Mouse (Mus musculus) CH12.LX (cell line): ENCODE results near the gene Gm43552. TPM values are rescaled to one million over a fixed set of nuclear protein-coding genes. Genes with fewer than 3 reads are reported as not detected.

Experiments used
- DNase-seq: peaks from one replicate; pipeline ENCODE4 v3.0.0-alpha.2; 2013; ENCODE audit errors: extremely low read depth
- H3K27ac ChIP-seq: 2 replicates; pipeline ENCODE4 v1.5.1; 2012; ENCODE audit warnings: low read depth, mild to moderate bottlenecking, control low read depth, moderate library complexity; ENCODE audit not compliant: insufficient read depth
- H3K27me3 ChIP-seq: replicated peaks from 2 replicates; pipeline ENCODE3; 2012; ENCODE audit warnings: inconsistent platforms
- H3K36me3 ChIP-seq, 2 experiments: replicated peaks in 1 of 2; 2 replicates each; pipeline versions ENCODE3 to v1.6.1; 2012; ENCODE audit warnings: inconsistent platforms in 1 of 2, low read length in 1 of 2, mild to moderate bottlenecking in 1 of 2, mixed read lengths in 1 of 2, moderate library complexity in 1 of 2; ENCODE audit not compliant: control insufficient read depth in 1 of 2, insufficient read depth in 1 of 2
- H3K4me1 ChIP-seq, 2 experiments: 2 replicates each; pipeline ENCODE4 v1.6.1; 2012; ENCODE audit warnings: inconsistent platforms in 1 of 2, moderate library complexity in 1 of 2; ENCODE audit not compliant: insufficient read depth in 2 of 2, control insufficient read depth in 1 of 2
- H3K4me2 ChIP-seq: 2 replicates; pipeline ENCODE4 v1.6.1; 2012; ENCODE audit warnings: low read depth, mild to moderate bottlenecking, control low read depth; ENCODE audit not compliant: poor library complexity, insufficient read depth, severe bottlenecking
- H3K4me3 ChIP-seq, 3 experiments: fragments of 150-350 bp in 1 of 3; sonication (generic) in 1 of 3; replicated peaks in 1 of 3; 2 replicates each; pipeline versions ENCODE3 to v1.5.1; 2011 to 2012; ENCODE audit warnings: low read depth in 2 of 3, low read length in 2 of 3, mild to moderate bottlenecking in 2 of 3, moderate library complexity in 2 of 3, control low read depth in 1 of 3, improper control_type of control experiment in 1 of 3, inconsistent platforms in 1 of 3, mixed read lengths in 1 of 3; ENCODE audit not compliant: poor library complexity in 1 of 3
- H3K79me2 ChIP-seq: replicated peaks from 2 replicates; pipeline ENCODE4 v1.6.1; 2012; ENCODE audit warnings: mild to moderate bottlenecking, moderate library complexity; ENCODE audit not compliant: control insufficient read depth, poor library complexity, insufficient read depth, severe bottlenecking; ENCODE audit errors: extremely low read depth
- H3K9ac ChIP-seq: 2 replicates; pipeline ENCODE4 v1.6.1; 2012; ENCODE audit warnings: low read depth, mild to moderate bottlenecking, control low read depth, moderate library complexity; ENCODE audit not compliant: insufficient read depth
- H3K9me3 ChIP-seq: replicated peaks from 2 replicates; pipeline ENCODE3; 2012; ENCODE audit warnings: low read length, inconsistent platforms, mixed read lengths
- E2F4 ChIP-seq: IDR thresholded peaks from 2 replicates; pipeline ENCODE4 v1.6.1; 2011; ENCODE audit warnings: low read depth, low read length, improper control_type of control experiment; ENCODE audit not compliant: insufficient replicate concordance
- EP300 ChIP-seq: IDR thresholded peaks from 2 replicates; pipeline ENCODE4 v1.6.1; 2011; ENCODE audit warnings: low read length, improper control_type of control experiment
- ETS1 ChIP-seq: conservative IDR thresholded peaks from 2 replicates; pipeline ENCODE4 v1.6.1; 2012; ENCODE audit warnings: low read depth, mild to moderate bottlenecking, inconsistent platforms, low read length, improper control_type of control experiment, moderate library complexity
- IRF4 ChIP-seq: IDR thresholded peaks from 2 replicates; pipeline ENCODE4 v1.6.1; 2014; ENCODE audit warnings: low read depth, mild to moderate bottlenecking, inconsistent platforms, low read length, improper control_type of control experiment
- JUN ChIP-seq: IDR thresholded peaks from 2 replicates; pipeline ENCODE4 v1.6.1; 2011; ENCODE audit warnings: low read depth, mild to moderate bottlenecking, low read length, improper control_type of control experiment, moderate library complexity; ENCODE audit not compliant: insufficient read depth
- JUND ChIP-seq: conservative IDR thresholded peaks from 2 replicates; pipeline ENCODE4 v1.6.1; 2011; ENCODE audit warnings: low read depth, low read length, improper control_type of control experiment
- KAT2A ChIP-seq: IDR thresholded peaks from 2 replicates; pipeline ENCODE4 v1.6.1; 2012; ENCODE audit warnings: low read length, improper control_type of control experiment, inconsistent platforms; ENCODE audit not compliant: insufficient replicate concordance
- MAX ChIP-seq: IDR thresholded peaks from 2 replicates; pipeline ENCODE4 v1.6.1; 2011; ENCODE audit warnings: low read length, improper control_type of control experiment
- MYC ChIP-seq: IDR thresholded peaks from 2 replicates; pipeline ENCODE4 v1.6.1; 2011; ENCODE audit warnings: low read depth, mild to moderate bottlenecking, improper control_type of control experiment, low read length
- NRF1 ChIP-seq: IDR thresholded peaks from 2 replicates; pipeline ENCODE4 v1.6.1; 2014; ENCODE audit warnings: low read depth, mild to moderate bottlenecking, inconsistent platforms, low read length, improper control_type of control experiment, moderate library complexity
- PAX5 ChIP-seq: IDR thresholded peaks from 2 replicates; pipeline ENCODE4 v1.6.1; 2012; ENCODE audit warnings: low read length, inconsistent platforms, mixed read lengths
- TBP ChIP-seq: conservative IDR thresholded peaks from 2 replicates; pipeline ENCODE4 v1.6.1; 2011; ENCODE audit warnings: low read depth, low read length, improper control_type of control experiment
- USF2 ChIP-seq: conservative IDR thresholded peaks from 2 replicates; pipeline ENCODE4 v1.6.1; 2011; ENCODE audit warnings: low read depth, low read length, improper control_type of control experiment
- ZMIZ1 ChIP-seq: IDR thresholded peaks from 2 replicates; pipeline ENCODE4 v1.6.1; 2012; ENCODE audit warnings: low read depth, mild to moderate bottlenecking, inconsistent platforms, low read length, improper control_type of control experiment
- ZNF384 ChIP-seq: IDR thresholded peaks from 2 replicates; pipeline ENCODE4 v1.6.1; 2012; ENCODE audit warnings: low read depth, low read length, improper control_type of control experiment, inconsistent platforms
- dilution Hi-C: fragments of 300-500 bp; cut with MboI; formaldehyde crosslinking; loops from 2 replicates; pipeline ENCODE4 v1.14.3; 2020; ENCODE audit warnings: low sequenced_read_pairs; ENCODE audit not compliant: extremely low pct_unique_long_range_greater_than_20kb, extremely low pct_ligation_motif_present
- in situ Hi-C: fragments of 300-500 bp; cut with MboI; formaldehyde crosslinking; loops from 3 replicates; pipeline ENCODE4 v1.14.3; 2019; ENCODE audit warnings: low sequenced_read_pairs, low pct_ligation_motif_present, low pct_unique_long_range_greater_than_20kb, mixed read lengths
- polyA plus RNA-seq: library from polyadenylated mRNA; unstranded; fragments of >175 nt; gene quantifications from 2 replicates; pipeline ENCODE4 v1.2.1, GENCODE M21; 2012; ENCODE audit warnings: low read depth; ENCODE audit not compliant: insufficient read length
- total RNA-seq, 2 experiments: library from RNA; depleted of rRNA; stranded (reverse); fragments of 300-350 nt in 1 of 2; fragments of >200 nt in 1 of 2; gene quantifications; 2 replicates each; pipeline ENCODE4 v1.2.3; 2012 to 2014

Gm43552 gene
- total and polyA plus RNA-seq, 3 experiments: 2.1 TPM; not detected in 2

DNA sequence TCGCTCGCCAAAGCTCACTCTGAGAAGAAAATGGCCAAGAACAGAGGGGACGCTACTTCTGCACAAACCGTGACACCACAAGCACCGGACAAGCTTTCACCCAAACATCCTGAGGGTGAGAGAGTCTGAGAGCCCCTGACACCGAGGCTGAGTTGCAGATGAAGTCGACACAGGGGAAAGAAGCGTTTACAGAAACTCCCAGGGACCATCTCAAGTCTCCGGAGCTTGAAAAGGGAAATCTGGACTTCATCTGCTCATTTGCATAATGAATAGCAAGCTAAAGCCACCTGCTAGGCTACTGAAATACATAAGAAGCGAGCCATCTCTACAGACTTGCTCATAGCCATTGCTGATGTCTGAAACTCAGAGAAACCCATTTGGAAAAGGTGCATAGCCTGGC lies 73.5 kb downstream of the Gm43552 start:
- Histone ChIP-seq H3K36me3 (peaks cover 24 to 72% of the 10 kb centered on the region in 2 experiments), H3K4me1 (peaks cover 0 to 18% of the 10 kb centered on the region in 2 experiments; a peak in 2 of 4 replicates)

DNA sequence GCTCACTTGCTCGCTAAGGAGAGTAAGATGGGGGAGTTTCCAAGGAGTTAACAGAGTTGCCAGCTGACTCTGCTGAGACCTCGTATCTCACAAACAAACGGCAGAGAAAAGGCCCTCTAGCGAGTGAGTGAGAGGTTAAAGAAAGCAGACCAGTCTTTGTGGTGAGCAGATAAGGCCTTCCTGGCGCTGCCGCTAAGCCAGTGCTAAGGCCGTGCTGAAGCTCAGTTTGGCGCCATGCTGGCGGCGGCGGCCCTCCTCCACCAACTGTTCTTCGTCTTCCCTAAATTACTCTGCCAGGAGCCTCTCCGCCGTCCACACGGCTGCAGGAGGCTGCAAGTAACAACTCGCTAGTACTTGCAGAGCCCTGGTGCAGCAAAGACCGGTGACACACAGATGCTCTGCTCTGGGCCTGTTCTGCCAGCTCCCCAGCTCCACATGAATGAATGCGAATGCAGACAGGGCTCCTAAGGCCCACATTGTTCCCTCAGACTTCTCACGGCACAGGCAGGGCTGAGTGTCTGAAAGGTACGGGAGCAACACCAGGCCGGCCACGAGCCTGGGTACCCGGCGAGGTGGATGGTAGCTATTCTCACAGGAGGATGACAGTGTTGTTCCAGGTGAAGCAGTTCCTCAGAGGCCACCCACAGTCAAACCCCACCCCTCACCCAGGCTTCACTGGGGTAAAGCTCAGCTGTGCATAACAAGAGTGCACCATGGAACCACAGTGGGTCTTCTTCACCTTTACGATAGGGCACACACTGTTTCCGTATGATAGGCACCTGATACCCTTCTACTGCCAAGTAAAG lies 76.8 kb downstream of the Gm43552 start:
- Histone ChIP-seq H3K36me3 (peaks cover 19 to 57% of the 10 kb centered on the region in 2 experiments), H3K79me2 (no peaks in the 10 kb centered on the region), H3K27ac (no peak overlapping the region), H3K4me1 (peaks cover 0 to 18% of the 10 kb centered on the region in 2 experiments; a peak in 2 of 4 replicates), H3K4me3 (no peak overlapping the region), H3K9ac (no peak overlapping the region), H3K4me2 (no peak overlapping the region), H3K27me3 (no peaks in the 10 kb centered on the region), H3K9me3 (no peaks in the 10 kb centered on the region)
- dilution Hi-C loops: no loop called here
- in situ Hi-C loops: no loop called here
- no peak for DNase-seq
- TF ChIP-seq PAX5 (no peak), MAX (no peak)
- TF ChIP-seq, all 38 proteins: peak for 0

More for the DNA sequence above, 73.5 kb downstream of the Gm43552 start:
- no peaks in the 10 kb centered on the region for H3K27me3 ChIP-seq
- H3K9ac ChIP-seq: 0 out of 2 replicates have a peak overlapping the region, but pooled peaks have one; percentile 40
- H3K27ac ChIP-seq: 0 out of 2 replicates have a peak overlapping the region, but pooled peaks have one; percentile 12
- H3K9me3 ChIP-seq: no peaks in the 10 kb centered on the region
- DNase-seq: peak; percentile 71
- peak overlapping the region; percentile 69 for H3K4me2 ChIP-seq
- in situ Hi-C loops (no loop called here), dilution Hi-C loops (no loop called here)
- H3K79me2 ChIP-seq: no peaks in the 10 kb centered on the region
- H3K4me3 ChIP-seq: peak overlapping the region in 2 of 3 experiments; percentile 4 to 9
- TF ChIP-seq ZMIZ1 (no peak), IRF4 (no peak), JUND (no peak), EP300 (0 out of 2 replicates have a peak, but pooled peaks have one; percentile 25), MYC (no peak), USF2 (no peak), NRF1 (no peak), KAT2A (no peak), TBP (no peak), JUN (no peak), ETS1 (0 out of 2 replicates have a peak, but pooled peaks have one; percentile 10), E2F4 (no peak), MAX (no peak), ZNF384 (no peak)
